Mouse (Mus musculus) Patski (cell line): ENCODE data around the gene Cirbp. TPM values are rescaled to one million over a fixed set of nuclear protein-coding genes. Genes with fewer than 3 reads are reported as not detected.
"Not testable (repeated sequence)": the region's sequence is repeated elsewhere in the genome, so short reads cannot be mapped to it uniquely, and the experiment has no call there.

Experiments used
- ATAC-seq: fragments of 100-300 bp; one replicate; pipeline ENCODE4 v1.8.0; 2021
- CTCF ChIA-PET: fragments of 350-600 bp; sonication (Branson Sonifier 250); formaldehyde crosslinking; loops from one replicate; lab custom pipeline; 2022; ENCODE audit warnings: inconsistent platforms; lab: Charles Lee
- POLR2A ChIA-PET: fragments of 350-600 bp; sonication (Branson Sonifier 250); formaldehyde crosslinking; loops from one replicate; lab custom pipeline; 2022; ENCODE audit warnings: antibody characterized with exemption, inconsistent platforms; lab: Charles Lee
- DNase-seq: peaks from one replicate; pipeline ENCODE4 v3.0.0-alpha.2; 2011; ENCODE audit warnings: low read depth, low spot score
- H3K27me3 ChIP-seq: fragments of 371-371 bp; one replicate; pipeline ENCODE4 v1.5.1; 2021
- CTCF ChIP-seq: fragments of 100-300 bp; IDR thresholded peaks from one replicate; pipeline ENCODE4 v1.5.1; 2021
- in situ Hi-C: fragments of 300-500 bp; cut with MboI; formaldehyde crosslinking; loops from 3 replicates; pipeline ENCODE4 v1.11.1; 2018; ENCODE audit warnings: low pct_unique_long_range_greater_than_20kb, mixed read lengths
- polyA plus RNA-seq: library from polyadenylated mRNA; unstranded; gene quantifications from one replicate; pipeline ENCODE4 v1.2.3, GENCODE M21; 2021

Gene Cirbp
- polyA plus RNA-seq, 1 experiment from 2014 or later = 62.1 TPM

- ATAC-seq (peak; percentile 24), DNase-seq (peak; percentile 96)
- no peak for TF ChIP-seq CTCF
- ChIA-PET POLR2A (interaction anchor here (11.6 kb wide), 1 partner anchor 11 kb away, joined by 191 read pairs; the partner anchor contains the start of gene Midn), CTCF (interaction anchor here (1.0 to 1.7 kb wide), 4 partner anchors 8 to 99 kb away, joined by 3 to 6 read pairs (median 3); partner anchors contain the start of gene Cbarp)
- no peaks in the 10 kb centered on the region for H3K27me3 ChIP-seq
- in situ Hi-C loops = no loop called here
These were observed 5.1 kb upstream of the Cirbp start for GRCm38 (mm10) chr10:80160455-80161371.

GRCm38 (mm10) chr10:80161522-80162242 lies 4.1 kb upstream of the Cirbp start:
- in situ Hi-C loops = no loop called here
- DNase-seq = peak; percentile 77
- POLR2A ChIA-PET = interaction anchor here (0.6 to 11.6 kb wide), 2 partner anchors 12 to 215 kb away, joined by 3 to 191 read pairs; partner anchors contain the start of gene Midn
- CTCF ChIA-PET = interaction anchor here (1.1 to 1.7 kb wide), 2 partner anchors 8 to 21 kb away, joined by 3 to 6 read pairs; partner anchors contain the start of gene Cbarp
- no peak for TF ChIP-seq CTCF
- ATAC-seq = peak; percentile 3
- no peaks in the 10 kb centered on the region for H3K27me3 ChIP-seq

GRCm38 (mm10) chr10:80162243-80162608 lies 3.6 kb upstream of the Cirbp start:
- no peak for ATAC-seq
- ChIA-PET POLR2A (interaction anchor here (0.6 to 11.6 kb wide), 2 partner anchors 12 to 216 kb away, joined by 3 to 191 read pairs; partner anchors contain the start of gene Midn), CTCF (interaction anchor here (1.1 to 1.7 kb wide), 2 partner anchors 9 to 21 kb away, joined by 3 to 6 read pairs; partner anchors contain the start of gene Cbarp)
- no peak for DNase-seq
- no peak for TF ChIP-seq CTCF
- in situ Hi-C loops = no loop called here
- no peaks in the 10 kb centered on the region for H3K27me3 ChIP-seq

GRCm38 (mm10) chr10:80162716-80163299 lies 3.0 kb upstream of the Cirbp start:
- in situ Hi-C loops = no loop called here

GRCm38 (mm10) chr10:80163721-80164120 lies 2.1 kb upstream of the Cirbp start:
- no peak for ATAC-seq
- CTCF ChIA-PET = interaction anchor here (3.5 to 4.4 kb wide), 2 partner anchors 10 to 19 kb away, joined by 58 to 69 read pairs; no protein-coding TSS in a partner anchor
- TF ChIP-seq CTCF = no peak
- no peaks in the 10 kb centered on the region for H3K27me3 ChIP-seq
- in situ Hi-C loops = no loop called here
- POLR2A ChIA-PET = interaction anchor here (0.6 to 11.6 kb wide), 2 partner anchors 14 to 172 kb away, joined by 3 to 191 read pairs; partner anchors contain the start of gene Midn
- peak; percentile 76 for DNase-seq

More at GRCm38 (mm10) chr10:80162716-80163299, 3.0 kb upstream of the Cirbp start:
- no peak for TF ChIP-seq CTCF
- ChIA-PET CTCF (no interaction called here), POLR2A (interaction anchor here (11.6 kb wide), 1 partner anchor 13 kb away, joined by 191 read pairs; the partner anchor contains the start of gene Midn)
- ATAC-seq = no peak
- no peaks in the 10 kb centered on the region for H3K27me3 ChIP-seq
- DNase-seq = no peak

- ChIA-PET CTCF (interaction anchor here (0.9 to 4.4 kb wide), 14 partner anchors 10 to 206 kb away, joined by 3 to 69 read pairs (median 6); partner anchors contain the start of genes Cbarp, Cnn2, Stk11 and Tmem259), POLR2A (interaction anchor here (0.6 to 11.6 kb wide), 3 partner anchors 14 to 179 kb away, joined by 3 to 191 read pairs (median 3); partner anchors contain the start of gene Midn)
- TF ChIP-seq CTCF = no peak
- in situ Hi-C loops = no loop called here
- ATAC-seq = no peak
- no peaks in the 10 kb centered on the region for H3K27me3 ChIP-seq
- no peak for DNase-seq
These were observed 1.4 kb upstream of the Cirbp start for GRCm38 (mm10) chr10:80164161-80164997.

- ATAC-seq (peak; percentile 19), DNase-seq (peak; percentile 87)
- no peaks in the 10 kb centered on the region for H3K27me3 ChIP-seq
- ChIA-PET POLR2A (interaction anchor here (1.2 to 11.6 kb wide), 4 partner anchors 15 to 179 kb away, joined by 3 to 191 read pairs (median 4); partner anchors contain the start of genes Cbarp and Midn), CTCF (interaction anchor here (0.9 to 4.4 kb wide), 15 partner anchors 11 to 207 kb away, joined by 3 to 69 read pairs (median 5); partner anchors contain the start of genes Cbarp, Cnn2, Stk11 and Tmem259)
- no peak for TF ChIP-seq CTCF
- in situ Hi-C loops = no loop called here
These were observed 814 bp upstream of the Cirbp start for GRCm38 (mm10) chr10:80164998-80165344.

GRCm38 (mm10) chr10:80166136-80166535 lies 351 bp downstream of the Cirbp start:
- in situ Hi-C loops, H3K27me3 ChIP-seq, ATAC-seq, DNase-seq: not testable (repeated sequence)
- CTCF ChIA-PET = interaction anchor here (1.2 to 4.4 kb wide), 6 partner anchors 12 to 181 kb away, joined by 3 to 69 read pairs (median 16); partner anchors contain the start of genes Stk11 and Tmem259
- POLR2A ChIA-PET = interaction anchor here (1.2 to 11.6 kb wide), 3 partner anchors 16 to 122 kb away, joined by 3 to 191 read pairs (median 4); partner anchors contain the start of genes Cbarp and Midn
